Mouse (Mus musculus): ENCODE data around the gene Acads. TPM values are rescaled to one million over a fixed set of nuclear protein-coding genes. Genes with fewer than 3 reads are reported as not detected.
"Not testable (repeated sequence)": the region's sequence is repeated elsewhere in the genome, so short reads cannot be mapped to it uniquely, and the experiment has no call there.

Gene Acads
- polyA plus RNA-seq, 1 experiment: 82.1 TPM

- H3K36me3 ChIP-seq (ENCODE audit: control insufficient read depth, insufficient read depth): peaks cover 47% of the 10 kb centered on the region
- no peaks in the 10 kb centered on the region for H3K79me2 ChIP-seq (ENCODE audit: control insufficient read depth, insufficient read depth)
- no peak overlapping the region for H3K4me2 ChIP-seq (ENCODE audit: low read depth)
- no peaks in the 10 kb centered on the region for H3K27me3 ChIP-seq (ENCODE audit: control insufficient read depth, insufficient read depth, insufficient read length)
- no peak for TF ChIP-seq MYOD1 (IDR thresholded peaks at IDR 0.05; ENCODE audit: control insufficient read depth in 1 of 3, insufficient read length in 2 of 3, low read depth in 2 of 3)
- no peak for TF ChIP-seq TCF12 (IDR thresholded peaks at IDR 0.05; ENCODE audit: insufficient read depth, poor library complexity, severe bottlenecking)
- no peak for TF ChIP-seq REST (IDR thresholded peaks at IDR 0.05; ENCODE audit: insufficient read depth, insufficient read length)
- no peak for TF ChIP-seq USF1 (IDR thresholded peaks at IDR 0.05; ENCODE audit: low read depth)
- TF ChIP-seq POLR2A (IDR thresholded peaks at IDR 0.05; ENCODE audit: insufficient read length, low read depth): no peak
- no peak for TF ChIP-seq TCF3 (IDR thresholded peaks at IDR 0.05; ENCODE audit: insufficient read length, low read depth)
- TF ChIP-seq POLR2AphosphoS2 (IDR thresholded peaks at IDR 0.05; ENCODE audit: insufficient read length, low read depth): no peak
- no peak overlapping the region for H3K4me3 ChIP-seq
- no peak overlapping the region for H3ac ChIP-seq (ENCODE audit: control insufficient read depth, insufficient read length)
Measured at GRCm38 (mm10) chr5:115085675-115086074, 33.5 kb downstream of the Acads start.

- Histone ChIP-seq H3K4me3 (no peak overlapping the region), H3K4me2 (ENCODE audit: low read depth) (no peak overlapping the region), H3K79me2 (ENCODE audit: control insufficient read depth, insufficient read depth) (no peaks in the 10 kb centered on the region), H3K36me3 (ENCODE audit: control insufficient read depth, insufficient read depth) (peaks cover 31% of the 10 kb centered on the region), H3K27me3 (ENCODE audit: control insufficient read depth, insufficient read depth, insufficient read length) (no peaks in the 10 kb centered on the region), H3ac (ENCODE audit: control insufficient read depth, insufficient read length) (no peak overlapping the region)
- TF ChIP-seq REST (IDR thresholded peaks at IDR 0.05; ENCODE audit: insufficient read depth, insufficient read length) (no peak), POLR2AphosphoS2 (IDR thresholded peaks at IDR 0.05; ENCODE audit: insufficient read length, low read depth) (no peak), CEBPB (IDR thresholded peaks at IDR 0.05; ENCODE audit: insufficient read depth, poor library complexity, severe bottlenecking) (no peak), SRF (IDR thresholded peaks at IDR 0.05; ENCODE audit: control insufficient read depth, insufficient read length, low read depth) (no peak)
Measured at GRCm38 (mm10) chr5:115083492-115083891, 35.7 kb downstream of the Acads start.

GRCm38 (mm10) chr5:115081636-115082035 lies 37.5 kb downstream of the Acads start:
- Histone ChIP-seq H3K79me2 (ENCODE audit: control insufficient read depth, insufficient read depth) (peaks cover 10% of the 10 kb centered on the region), H3K36me3 (ENCODE audit: control insufficient read depth, insufficient read depth) (peaks cover 21% of the 10 kb centered on the region), H3K4me2 (ENCODE audit: low read depth) (no peak overlapping the region), H3ac (ENCODE audit: control insufficient read depth, insufficient read length) (no peak overlapping the region), H3K4me3 (no peak overlapping the region), H3K27me3 (ENCODE audit: control insufficient read depth, insufficient read depth, insufficient read length) (no peaks in the 10 kb centered on the region)
- no peak for TF ChIP-seq MYOG (IDR thresholded peaks at IDR 0.05; ENCODE audit: control insufficient read depth in 1 of 3, insufficient read depth in 1 of 3, insufficient read length in 2 of 3, low read depth in 2 of 3)
- no peak for TF ChIP-seq REST (IDR thresholded peaks at IDR 0.05; ENCODE audit: insufficient read depth, insufficient read length)
- no peak for TF ChIP-seq POLR2A (IDR thresholded peaks at IDR 0.05; ENCODE audit: insufficient read length, low read depth)
- no peak for TF ChIP-seq POLR2AphosphoS2 (IDR thresholded peaks at IDR 0.05; ENCODE audit: insufficient read length, low read depth)
- no peak for TF ChIP-seq E2F4 (IDR thresholded peaks at IDR 0.05; ENCODE audit: insufficient read depth)
- no peak for TF ChIP-seq MYOD1 (IDR thresholded peaks at IDR 0.05; ENCODE audit: control insufficient read depth in 1 of 3, insufficient read length in 2 of 3, low read depth in 2 of 3)
- no peak for TF ChIP-seq TCF12 (IDR thresholded peaks at IDR 0.05; ENCODE audit: insufficient read depth, poor library complexity, severe bottlenecking)
- TF ChIP-seq USF1 (IDR thresholded peaks at IDR 0.05; ENCODE audit: low read depth): no peak
- no peak for TF ChIP-seq MAX (IDR thresholded peaks at IDR 0.05; ENCODE audit: low read depth)
- TF ChIP-seq SRF (IDR thresholded peaks at IDR 0.05; ENCODE audit: control insufficient read depth, insufficient read length, low read depth): no peak
- TF ChIP-seq CEBPB (IDR thresholded peaks at IDR 0.05; ENCODE audit: insufficient read depth, poor library complexity, severe bottlenecking): no peak
- TF ChIP-seq TCF3 (IDR thresholded peaks at IDR 0.05; ENCODE audit: insufficient read length, low read depth): no peak

DNA sequence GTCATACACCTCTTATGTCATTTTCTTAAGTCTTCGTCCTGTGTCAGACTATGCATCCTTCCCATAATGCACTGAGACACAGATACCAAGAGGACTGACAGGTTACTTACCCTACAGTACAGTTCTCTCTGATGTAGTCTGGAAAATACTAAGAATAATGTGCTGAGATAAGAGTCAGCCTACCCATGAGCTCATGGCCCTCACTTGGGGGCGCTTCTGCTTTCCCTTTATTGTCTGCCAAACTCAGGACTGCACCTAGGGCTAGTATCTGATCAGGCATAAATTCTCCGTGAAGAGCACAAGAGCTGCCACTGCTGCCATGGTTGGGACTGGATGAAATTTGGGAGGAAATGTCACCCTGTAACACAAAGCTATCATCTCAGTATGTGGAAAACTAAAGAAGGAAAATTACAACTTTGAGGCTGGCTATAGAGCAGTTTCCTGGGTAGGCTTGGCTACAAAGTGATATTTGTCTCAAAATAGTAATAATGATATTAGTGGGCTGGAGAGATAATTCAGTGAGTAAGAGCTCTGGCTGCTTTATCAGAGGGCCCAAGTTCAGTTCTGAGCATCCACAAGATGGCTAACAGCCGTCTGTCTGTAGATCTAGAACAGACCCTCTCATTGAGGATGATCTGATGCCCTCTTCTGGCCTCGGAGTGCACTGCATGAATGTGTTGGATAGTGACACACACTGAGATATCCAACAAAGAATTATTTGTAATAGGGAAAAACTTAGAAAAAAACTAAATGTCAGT lies 42.8 kb downstream of the Acads start:
- H3K27me3 ChIP-seq (ENCODE audit: control insufficient read depth, insufficient read depth, insufficient read length): no peaks in the 10 kb centered on the region
- no peaks in the 10 kb centered on the region for H3K36me3 ChIP-seq (ENCODE audit: control insufficient read depth, insufficient read depth)
- no peak overlapping the region for H3K4me3 ChIP-seq
- TF ChIP-seq POLR2AphosphoS2 (IDR thresholded peaks at IDR 0.05; ENCODE audit: insufficient read length, low read depth) (no peak), CEBPB (IDR thresholded peaks at IDR 0.05; ENCODE audit: insufficient read depth, poor library complexity, severe bottlenecking) (no peak), SRF (IDR thresholded peaks at IDR 0.05; ENCODE audit: control insufficient read depth, insufficient read length, low read depth) (no peak), MAX (IDR thresholded peaks at IDR 0.05; ENCODE audit: low read depth) (no peak), MYOG (IDR thresholded peaks at IDR 0.05; ENCODE audit: control insufficient read depth in 1 of 3, insufficient read depth in 1 of 3, insufficient read length in 2 of 3, low read depth in 2 of 3) (no peak), MYOD1 (IDR thresholded peaks at IDR 0.05; ENCODE audit: control insufficient read depth in 1 of 3, insufficient read length in 2 of 3, low read depth in 2 of 3) (no peak), USF1 (IDR thresholded peaks at IDR 0.05; ENCODE audit: low read depth) (no peak), TCF3 (IDR thresholded peaks at IDR 0.05; ENCODE audit: insufficient read length, low read depth) (no peak), E2F4 (IDR thresholded peaks at IDR 0.05; ENCODE audit: insufficient read depth) (no peak), POLR2A (IDR thresholded peaks at IDR 0.05; ENCODE audit: insufficient read length, low read depth) (no peak), REST (IDR thresholded peaks at IDR 0.05; ENCODE audit: insufficient read depth, insufficient read length) (no peak), TCF12 (IDR thresholded peaks at IDR 0.05; ENCODE audit: insufficient read depth, poor library complexity, severe bottlenecking) (no peak)
- peaks cover 25% of the 10 kb centered on the region for H3K79me2 ChIP-seq (ENCODE audit: control insufficient read depth, insufficient read depth)
- no peak overlapping the region for H3ac ChIP-seq (ENCODE audit: control insufficient read depth, insufficient read length)
- H3K4me2 ChIP-seq (ENCODE audit: low read depth): no peak overlapping the region

DNA sequence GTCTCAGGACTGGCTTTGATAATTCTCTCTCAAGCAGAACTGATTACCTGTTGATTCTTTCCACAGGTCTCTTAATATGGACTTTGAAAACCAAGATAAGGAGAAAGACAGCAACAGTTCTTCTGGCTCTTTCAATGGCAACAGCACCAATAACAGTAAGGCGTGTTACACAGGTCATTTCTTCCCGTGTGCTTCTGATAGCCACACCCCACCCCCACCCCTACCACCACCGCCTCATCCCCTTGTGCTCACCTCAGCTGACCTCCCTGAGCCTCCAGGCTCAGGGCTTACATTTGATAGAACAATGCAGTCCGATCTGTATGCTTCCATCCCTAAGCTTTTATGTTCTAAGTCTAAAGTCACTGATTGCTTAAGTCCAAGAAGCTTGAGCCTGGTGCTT lies 44.4 kb downstream of the Acads start:
- no peaks in the 10 kb centered on the region for H3K27me3 ChIP-seq (ENCODE audit: control insufficient read depth, insufficient read depth, insufficient read length)
- TF ChIP-seq TCF12 (IDR thresholded peaks at IDR 0.05; ENCODE audit: insufficient read depth, poor library complexity, severe bottlenecking): no peak
- TF ChIP-seq MYOD1 (IDR thresholded peaks at IDR 0.05; ENCODE audit: control insufficient read depth in 1 of 3, insufficient read length in 2 of 3, low read depth in 2 of 3): no peak
- no peak for TF ChIP-seq CEBPB (IDR thresholded peaks at IDR 0.05; ENCODE audit: insufficient read depth, poor library complexity, severe bottlenecking)
- no peak for TF ChIP-seq USF1 (IDR thresholded peaks at IDR 0.05; ENCODE audit: low read depth)
- TF ChIP-seq POLR2A (IDR thresholded peaks at IDR 0.05; ENCODE audit: insufficient read length, low read depth): no peak
- TF ChIP-seq SRF (IDR thresholded peaks at IDR 0.05; ENCODE audit: control insufficient read depth, insufficient read length, low read depth): no peak
- TF ChIP-seq POLR2AphosphoS2 (IDR thresholded peaks at IDR 0.05; ENCODE audit: insufficient read length, low read depth): no peak
- TF ChIP-seq E2F4 (IDR thresholded peaks at IDR 0.05; ENCODE audit: insufficient read depth): no peak
- no peak for TF ChIP-seq REST (IDR thresholded peaks at IDR 0.05; ENCODE audit: insufficient read depth, insufficient read length)
- no peak for TF ChIP-seq MAX (IDR thresholded peaks at IDR 0.05; ENCODE audit: low read depth)
- TF ChIP-seq TCF3 (IDR thresholded peaks at IDR 0.05; ENCODE audit: insufficient read length, low read depth): no peak
- TF ChIP-seq MYOG (IDR thresholded peaks at IDR 0.05; ENCODE audit: control insufficient read depth in 1 of 3, insufficient read depth in 1 of 3, insufficient read length in 2 of 3, low read depth in 2 of 3): no peak
- H3K4me2 ChIP-seq (ENCODE audit: low read depth): no peak overlapping the region
- no peak overlapping the region for H3K4me3 ChIP-seq
- H3K36me3 ChIP-seq (ENCODE audit: control insufficient read depth, insufficient read depth): no peaks in the 10 kb centered on the region
- H3K79me2 ChIP-seq (ENCODE audit: control insufficient read depth, insufficient read depth): peaks cover 36% of the 10 kb centered on the region
- no peak overlapping the region for H3ac ChIP-seq (ENCODE audit: control insufficient read depth, insufficient read length)

DNA sequence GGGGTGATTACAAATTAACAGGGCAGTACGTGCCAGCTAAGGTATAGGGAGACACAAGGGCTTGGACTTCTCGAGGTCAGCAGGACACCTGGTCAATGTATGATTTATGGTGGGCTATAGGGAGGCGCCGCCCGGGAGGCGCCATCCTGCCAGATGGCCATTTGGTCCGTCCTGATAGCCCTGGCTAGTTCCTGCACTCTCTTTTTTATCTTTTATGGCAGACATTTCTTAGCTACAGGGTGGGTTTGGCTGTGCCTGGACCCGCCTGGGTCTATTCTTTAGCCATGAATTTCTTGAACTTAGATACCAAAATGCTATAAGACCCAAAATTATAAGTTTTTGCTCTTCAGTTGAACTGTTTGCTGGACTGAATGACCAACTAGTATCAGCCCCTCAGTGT lies 45.8 kb downstream of the Acads start:
- not testable (repeated sequence) for H3K27me3 ChIP-seq (ENCODE audit: control insufficient read depth, insufficient read depth, insufficient read length); H3K4me3 ChIP-seq; H3K4me2 ChIP-seq (ENCODE audit: low read depth); H3K36me3 ChIP-seq (ENCODE audit: control insufficient read depth, insufficient read depth); H3ac ChIP-seq (ENCODE audit: control insufficient read depth, insufficient read length)
- H3K79me2 ChIP-seq (ENCODE audit: control insufficient read depth, insufficient read depth): peaks cover 44% of the 10 kb centered on the region
